Mouse (Mus musculus) limb, embryonic 14.5 days (tissue): Measurements from ENCODE around the gene Akp3. TPM values are rescaled to one million over a fixed set of nuclear protein-coding genes. Genes with fewer than 3 reads are reported as not detected.

Experiments used
- ATAC-seq: fragments of 200-750 bp; cut with Nextera tagmentation; 2 replicates; pipeline ENCODE4 v1.8.0; 2017; ENCODE audit warnings: low read depth, moderate number of reproducible peaks, moderate TSS enrichment; ENCODE audit not compliant: low FRiP score
- DNase-seq: peaks from one replicate; pipeline ENCODE4 v3.0.0-alpha.2; 2015; ENCODE audit warnings: low spot score
- H3K27ac ChIP-seq: fragments of 300-500 bp; sonication (generic); replicated peaks from 2 replicates; pipeline ENCODE4 v1.5.1; 2014; ENCODE audit warnings: low read depth, mild to moderate bottlenecking, low read length, moderate library complexity, mixed read lengths
- H3K27me3 ChIP-seq: fragments of 300-500 bp; sonication (generic); 2 replicates; pipeline ENCODE4 v1.6.1; 2014; ENCODE audit warnings: low read length, mixed read lengths; ENCODE audit not compliant: control insufficient read depth, insufficient read depth
- H3K36me3 ChIP-seq: fragments of 300-500 bp; sonication (generic); 2 replicates; pipeline ENCODE4 v1.6.1; 2014; ENCODE audit warnings: mild to moderate bottlenecking, low read length, moderate library complexity, mixed read lengths; ENCODE audit not compliant: control insufficient read depth, insufficient read depth
- H3K4me1 ChIP-seq: fragments of 300-500 bp; sonication (generic); 2 replicates; pipeline ENCODE4 v1.6.1; 2014; ENCODE audit warnings: antibody characterized with exemption, low read length, mixed read lengths; ENCODE audit not compliant: control insufficient read depth, insufficient read depth
- H3K4me2 ChIP-seq: fragments of 300-500 bp; sonication (generic); replicated peaks from 2 replicates; pipeline ENCODE4 v1.6.1; 2014; ENCODE audit warnings: low read depth, mild to moderate bottlenecking, low read length, moderate library complexity; ENCODE audit not compliant: severe bottlenecking
- H3K4me3 ChIP-seq: fragments of 300-500 bp; sonication (generic); replicated peaks from 2 replicates; pipeline ENCODE4 v1.5.1; 2014; ENCODE audit warnings: low read length
- H3K9ac ChIP-seq: fragments of 300-500 bp; sonication (generic); 2 replicates; pipeline ENCODE4 v1.6.1; 2014; ENCODE audit warnings: mild to moderate bottlenecking, low read depth, low read length, moderate library complexity; ENCODE audit not compliant: severe bottlenecking
- H3K9me3 ChIP-seq: fragments of 300-500 bp; sonication (generic); 2 replicates; pipeline ENCODE4 v1.6.1; 2016; ENCODE audit warnings: low read length; ENCODE audit not compliant: control insufficient read depth
- POLR2A ChIP-seq: fragments of 200-500 bp; IDR thresholded peaks from 2 replicates; pipeline ENCODE4 v1.8.0; 2012; ENCODE audit warnings: inconsistent platforms, mild to moderate bottlenecking, moderate library complexity, borderline replicate concordance; ENCODE audit not compliant: insufficient read depth, insufficient read length; ENCODE audit errors: extremely low read depth
- WGBS: fragments of 180-500 bp; shearing (Covaris S2); extraction: QIAGEN DNeasy Blood & Tissue Kit; methylation state at CpG from one replicate; pipeline ENCODE4 v1.1.7; 2014; 5-methylcytosine and 5-hydroxymethylcytosine counted together
- polyA plus RNA-seq, 2 experiments: library from polyadenylated mRNA; depleted of rRNA in 1 of 2; stranded (reverse) in 1 of 2; unstranded in 1 of 2; fragments of >200 nt; fragmentation: Nextera tagmentation in 1 of 2; extraction: Ambion mirVana in 1 of 2; gene quantifications; 2 replicates each; pipeline versions ENCODE4 v1.2.1 to v1.2.3; 2012 to 2014

Akp3 gene
- polyA plus RNA-seq (2012; rRNA removed) (0.04 and 0.11 TPM in 2 replicates), polyA plus RNA-seq (2014; fragmentation: Nextera tagmentation; extraction: Ambion mirVana) (not detected in 2 replicates)

DNA sequence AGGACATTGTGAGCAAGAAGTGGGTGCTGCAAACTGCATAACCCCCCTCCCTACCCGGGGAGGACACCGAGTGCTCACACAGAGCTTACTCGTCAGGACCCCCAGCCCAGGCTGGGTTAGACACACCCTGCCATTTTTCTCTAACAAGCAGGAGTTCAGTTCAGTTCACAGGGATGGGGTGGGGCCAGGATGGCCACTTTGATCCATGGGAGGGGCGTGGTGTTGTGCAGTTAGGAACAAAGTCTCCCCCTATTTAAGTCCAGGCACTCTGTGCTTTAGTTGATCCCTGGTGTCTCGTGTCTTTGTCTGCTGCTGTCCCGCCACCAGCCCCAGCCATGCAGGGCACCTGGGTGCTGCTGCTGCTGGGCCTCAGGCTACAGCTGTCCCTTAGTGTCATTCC is at the start of gene Akp3:
TSS of gene Akp3 (plus strand) at position 301 of the 400 bp plus-strand sequence.
- Histone ChIP-seq H3K4me3 (no peak within 1 kb of the TSS), H3K9me3 (no peaks in the 10 kb centered on the region), H3K27ac (no peak within 1 kb of the TSS), H3K4me1 (no peaks in the 10 kb centered on the region), H3K27me3 (peaks cover 25% of the 10 kb centered on the region), H3K4me2 (no peak within 1 kb of the TSS), H3K9ac (no peak within 1 kb of the TSS), H3K36me3 (no peaks in the 10 kb centered on the region)
- DNase-seq (no peak), ATAC-seq (no peak)
- WGBS: 71% methylated on average over 6 of the region's 6 CpGs
- TF ChIP-seq POLR2A: no peak

DNA sequence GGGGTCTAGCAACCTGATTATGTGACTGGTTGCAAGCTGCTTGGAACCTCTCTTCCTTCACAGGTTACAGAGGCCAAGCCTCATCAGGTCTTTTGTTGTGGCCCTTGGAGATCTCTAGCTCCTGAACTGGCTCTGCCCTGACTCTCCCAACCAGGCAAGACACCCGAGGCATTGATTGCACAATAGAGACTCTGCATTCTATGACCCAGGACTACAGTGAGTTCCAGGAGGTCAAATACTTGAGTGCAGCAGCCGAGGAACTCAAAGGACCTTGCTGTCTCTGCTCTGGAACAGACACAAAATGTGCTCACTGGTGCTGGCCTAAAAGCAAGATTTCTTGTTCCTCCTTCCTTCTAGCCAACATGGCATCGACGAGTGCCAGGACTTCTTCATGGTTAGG is 38.6 kb upstream of the Akp3 start:
- DNase-seq: no peak
- H3K4me1 ChIP-seq: no peaks in the 10 kb centered on the region
- H3K27ac ChIP-seq: no peak overlapping the region
- H3K36me3 ChIP-seq: no peaks in the 10 kb centered on the region
- H3K4me3 ChIP-seq: no peak overlapping the region
- no peak for TF ChIP-seq POLR2A
- H3K9ac ChIP-seq: no peak overlapping the region
- 78% methylated on average over 4 of the region's 4 CpGs for WGBS
- no peak overlapping the region for H3K4me2 ChIP-seq
- no peak for ATAC-seq
- H3K9me3 ChIP-seq: no peaks in the 10 kb centered on the region
- no peaks in the 10 kb centered on the region for H3K27me3 ChIP-seq

DNA sequence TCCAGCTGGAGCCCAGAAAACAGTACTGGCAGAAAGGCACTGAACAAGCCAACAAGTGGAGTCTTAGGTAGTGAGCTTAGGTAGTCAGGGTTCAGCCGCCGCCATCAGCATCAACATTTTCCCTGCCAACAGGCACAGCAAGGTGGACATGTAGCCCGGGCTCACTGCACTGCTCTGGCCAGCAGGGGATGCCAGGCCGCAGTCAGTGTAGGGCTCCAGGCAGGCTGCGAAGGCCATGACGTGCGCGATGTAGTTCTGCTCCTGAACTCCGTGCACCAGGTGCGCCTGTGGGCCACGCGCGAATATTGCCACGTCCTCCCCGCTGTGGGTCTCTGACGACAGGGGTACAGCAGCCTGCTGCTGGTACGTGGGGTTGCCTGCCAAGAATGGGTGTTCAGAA is 37.8 kb upstream of the Akp3 start:
- no peak for TF ChIP-seq POLR2A
- Histone ChIP-seq H3K4me2 (no peak overlapping the region), H3K9ac (no peak overlapping the region), H3K4me1 (no peaks in the 10 kb centered on the region), H3K27ac (no peak overlapping the region), H3K9me3 (no peaks in the 10 kb centered on the region), H3K36me3 (no peaks in the 10 kb centered on the region), H3K4me3 (no peak overlapping the region), H3K27me3 (no peaks in the 10 kb centered on the region)
- ATAC-seq: no peak
- no peak for DNase-seq
- WGBS: 76% methylated on average over 17 of the region's 17 CpGs

DNA sequence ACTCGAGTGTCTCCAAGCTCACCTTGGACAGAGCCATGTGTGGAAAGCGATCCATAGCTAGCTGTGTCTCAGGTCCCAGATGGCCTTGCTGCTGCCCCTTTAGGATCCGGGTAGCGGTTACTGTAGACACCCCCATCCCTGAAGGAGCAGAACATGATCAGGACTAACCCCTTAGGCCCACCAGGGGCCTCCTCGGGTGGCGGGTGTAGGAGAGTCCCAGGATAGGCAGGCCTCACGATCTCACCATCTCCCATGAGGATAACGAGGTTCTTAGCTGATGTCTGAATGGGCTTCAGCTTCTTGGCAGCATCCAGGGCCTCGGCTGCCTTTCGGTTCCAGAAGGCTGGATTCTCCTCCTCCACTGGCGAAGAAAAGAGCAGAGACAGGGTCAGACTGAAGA is 35.5 kb upstream of the Akp3 start:
- H3K4me1 ChIP-seq: no peaks in the 10 kb centered on the region
- no peak for TF ChIP-seq POLR2A
- H3K9me3 ChIP-seq: no peaks in the 10 kb centered on the region
- H3K9ac ChIP-seq: no peak overlapping the region
- no peak for DNase-seq
- H3K27me3 ChIP-seq: no peaks in the 10 kb centered on the region
- H3K36me3 ChIP-seq: no peaks in the 10 kb centered on the region
- H3K4me2 ChIP-seq: no peak overlapping the region
- no peak for ATAC-seq
- WGBS: 89% methylated on average over 11 of the region's 11 CpGs
- H3K27ac ChIP-seq: no peak overlapping the region
- H3K4me3 ChIP-seq: no peak overlapping the region

DNA sequence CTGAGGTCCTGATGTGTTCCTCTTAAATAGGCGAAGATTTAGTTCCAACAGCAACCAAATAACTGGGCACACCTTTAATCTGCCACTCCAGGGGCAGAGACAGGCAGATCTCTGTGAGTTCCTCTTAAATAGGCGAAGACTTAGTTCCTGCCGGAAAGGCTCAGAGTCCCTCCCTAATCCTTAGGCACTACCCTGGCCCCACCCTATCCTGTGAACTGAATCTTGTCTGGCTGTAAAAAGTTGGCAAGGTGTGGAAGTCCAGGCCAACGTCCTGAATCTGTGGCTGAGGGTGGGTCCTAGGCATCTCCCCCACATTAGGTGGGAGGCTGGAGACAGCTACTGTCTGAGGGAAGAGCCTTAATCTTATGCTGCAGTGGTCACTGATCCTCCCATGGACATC is 34.9 kb upstream of the Akp3 start, which contains the start of gene Alppl2:
TSS of gene Alppl2 (minus strand) at position 101 of the 400 bp plus-strand sequence.
- 84% methylated on average over 4 of the region's 4 CpGs for WGBS
- DNase-seq (no peak), ATAC-seq (no peak)
- H3K36me3 ChIP-seq: no peaks in the 10 kb centered on the region
- H3K27me3 ChIP-seq: no peaks in the 10 kb centered on the region
- H3K4me2 ChIP-seq: no peak within 1 kb of the TSS
- H3K4me3 ChIP-seq: no peak within 1 kb of the TSS
- H3K27ac ChIP-seq: no peak within 1 kb of the TSS
- H3K9me3 ChIP-seq: no peaks in the 10 kb centered on the region
- H3K9ac ChIP-seq: no peak within 1 kb of the TSS
- no peak for TF ChIP-seq POLR2A
- H3K4me1 ChIP-seq: no peaks in the 10 kb centered on the region

DNA sequence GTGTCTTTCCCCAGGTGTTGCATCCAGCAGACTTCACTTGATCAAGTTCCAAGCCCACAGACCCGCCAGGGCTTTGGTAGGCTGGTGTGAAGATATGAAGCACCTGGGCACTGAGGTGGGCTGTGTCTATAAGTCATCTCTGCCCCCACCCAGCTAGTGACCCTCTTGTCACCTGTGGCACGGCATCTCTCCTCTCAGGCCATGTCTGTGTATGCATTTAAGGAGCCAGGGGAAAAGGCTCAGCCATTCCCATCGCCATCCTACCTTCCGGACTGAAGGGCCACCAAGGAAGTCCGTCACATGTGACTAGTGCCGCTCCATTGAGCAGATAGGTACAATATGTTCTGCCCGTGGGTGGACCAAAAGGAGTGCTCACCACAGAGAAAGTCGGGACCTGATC is 29.1 kb upstream of the Akp3 start:
- no peaks in the 10 kb centered on the region for H3K36me3 ChIP-seq
- H3K4me1 ChIP-seq: no peaks in the 10 kb centered on the region
- no peak for TF ChIP-seq POLR2A
- no peak for DNase-seq
- no peaks in the 10 kb centered on the region; the same call in 1 of the 2 replicates for H3K27me3 ChIP-seq
- no peak for ATAC-seq
- no peak overlapping the region for H3K9ac ChIP-seq
- H3K9me3 ChIP-seq: no peaks in the 10 kb centered on the region
- H3K27ac ChIP-seq: no peak overlapping the region
- no peak overlapping the region for H3K4me2 ChIP-seq
- 84% methylated on average over 8 of the region's 8 CpGs for WGBS
- H3K4me3 ChIP-seq: no peak overlapping the region
